Mouse (Mus musculus) hindbrain, embryonic 15.5 days (tissue): ENCODE results near the gene Med1. TPM values are rescaled to one million over a fixed set of nuclear protein-coding genes. Genes with fewer than 3 reads are reported as not detected.
"Not testable (repeated sequence)": the region's sequence is repeated elsewhere in the genome, so short reads cannot be mapped to it uniquely, and the experiment has no call there.

Source experiments
- ATAC-seq: fragments of 200-750 bp; cut with Nextera tagmentation; 2 replicates; pipeline ENCODE4 v1.8.0; 2017; ENCODE audit warnings: low read depth, moderate number of reproducible peaks, moderate TSS enrichment; ENCODE audit not compliant: low FRiP score
- H3K27ac ChIP-seq: fragments of 300-500 bp; sonication (generic); replicated peaks from 2 replicates; pipeline ENCODE4 v1.5.1; 2015; ENCODE audit warnings: mild to moderate bottlenecking, inconsistent platforms
- H3K27me3 ChIP-seq: fragments of 300-500 bp; sonication (generic); 2 replicates; pipeline ENCODE4 v1.6.1; 2015; ENCODE audit warnings: control low read depth, inconsistent platforms
- H3K36me3 ChIP-seq: fragments of 300-500 bp; sonication (generic); 2 replicates; pipeline ENCODE4 v1.6.1; 2015; ENCODE audit warnings: control low read depth, inconsistent platforms
- H3K4me1 ChIP-seq: fragments of 300-500 bp; sonication (generic); replicated peaks from 2 replicates; pipeline ENCODE4 v1.6.1; 2015; ENCODE audit warnings: control low read depth, inconsistent platforms
- H3K4me2 ChIP-seq: fragments of 300-500 bp; sonication (generic); 2 replicates; pipeline ENCODE4 v1.6.1; 2015; ENCODE audit warnings: moderate library complexity, mild to moderate bottlenecking, inconsistent platforms
- H3K4me3 ChIP-seq: fragments of 300-500 bp; sonication (generic); 2 replicates; pipeline ENCODE4 v1.5.1; 2015; ENCODE audit warnings: mild to moderate bottlenecking, inconsistent platforms
- H3K9ac ChIP-seq: fragments of 300-500 bp; sonication (generic); 2 replicates; pipeline ENCODE4 v1.6.1; 2015; ENCODE audit warnings: inconsistent platforms
- H3K9me3 ChIP-seq: fragments of 300-500 bp; sonication (generic); 2 replicates; pipeline ENCODE4 v1.6.1; 2016; ENCODE audit warnings: control low read depth, inconsistent platforms
- WGBS: fragments of 180-500 bp; shearing (Covaris S2); methylation state at CpG from one replicate; pipeline ENCODE4 v1.1.7; 2015; 5-methylcytosine and 5-hydroxymethylcytosine counted together
- polyA plus RNA-seq: library from polyadenylated mRNA; unstranded; fragments of >200 nt; fragmentation: Nextera tagmentation; extraction: Ambion mirVana; gene quantifications from 2 replicates; pipeline ENCODE4 v1.2.1, GENCODE M21; 2015

The Med1 gene
- 55.3 and 56.0 TPM in 2 replicates for polyA plus RNA-seq

DNA sequence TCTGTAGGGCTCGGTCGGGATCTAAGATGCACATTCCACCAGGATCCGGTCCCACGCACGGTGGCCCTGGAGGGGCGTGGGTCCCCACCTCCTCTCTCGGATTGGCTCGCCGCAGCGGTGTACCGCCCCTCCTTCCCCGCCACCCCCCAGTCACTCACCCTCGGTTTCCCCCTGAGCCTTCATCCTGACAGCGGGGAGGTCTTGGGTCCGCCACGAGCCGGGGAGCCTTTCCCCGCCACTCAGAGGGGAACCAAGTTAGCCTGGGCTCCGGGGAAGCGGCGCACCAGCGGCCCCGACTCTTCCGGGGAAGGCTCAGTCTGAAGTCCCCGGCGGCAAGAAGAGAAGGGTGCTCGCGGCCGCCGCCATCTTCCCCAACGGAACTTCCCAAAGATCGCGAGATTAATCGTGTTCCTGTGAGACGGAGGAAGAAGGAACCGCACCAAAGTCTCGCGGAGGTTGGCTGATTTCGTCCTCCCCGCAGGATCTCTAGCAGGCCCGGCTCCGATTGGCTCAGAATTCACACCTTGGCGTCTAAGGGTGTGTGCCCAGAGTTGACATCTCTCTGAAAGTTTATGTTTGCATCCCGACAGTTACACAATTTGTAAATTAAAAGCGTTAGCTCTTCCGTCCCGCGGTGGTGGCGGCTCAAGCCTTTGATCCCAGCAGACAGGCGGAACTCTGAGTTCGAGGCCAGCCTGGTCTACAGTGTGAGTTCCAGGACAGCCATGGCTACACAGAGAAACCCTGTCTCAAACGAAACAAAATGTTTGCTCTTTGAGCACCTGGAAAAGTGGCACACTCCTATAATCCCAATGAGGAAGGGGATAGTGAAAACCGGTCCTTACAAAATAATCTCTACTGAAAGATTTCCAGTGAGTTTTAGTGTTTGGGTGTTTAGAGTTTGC lies at the start of gene Med1:
Med1 (minus strand) TSS at position 393 of the 905 bp plus-strand sequence.
- no peaks in the 10 kb centered on the region for H3K27me3 ChIP-seq
- H3K4me1 ChIP-seq, result peaks cover 23% of the 10 kb centered on the region
- peak within 1 kb of the TSS; percentile 92 for H3K27ac ChIP-seq
- peak within 1 kb of the TSS; percentile 76 for H3K4me3 ChIP-seq
- H3K4me2 ChIP-seq, result peak within 1 kb of the TSS; percentile 73
- under 1% methylated on average over 53 of the region's 53 CpGs for WGBS
- peak within 1 kb of the TSS; percentile 66 for H3K9ac ChIP-seq
- no peaks in the 10 kb centered on the region for H3K9me3 ChIP-seq
- H3K36me3 ChIP-seq, result peaks cover 12% of the 10 kb centered on the region
- peak; percentile 97 for ATAC-seq

GRCm38 (mm10) chr11:98238995-98239394 lies 45.9 kb upstream of the Med1 start:
- Histone ChIP-seq H3K9ac (no peak overlapping the region), H3K27me3 (no peaks in the 10 kb centered on the region), H3K9me3 (no peaks in the 10 kb centered on the region), H3K4me1 (no peaks in the 10 kb centered on the region), H3K27ac (no peak overlapping the region), H3K4me3 (no peak overlapping the region), H3K4me2 (no peak overlapping the region), H3K36me3 (peaks cover 73% of the 10 kb centered on the region)
- 97% methylated on average over 3 of the region's 3 CpGs for WGBS
- no peak for ATAC-seq

DNA sequence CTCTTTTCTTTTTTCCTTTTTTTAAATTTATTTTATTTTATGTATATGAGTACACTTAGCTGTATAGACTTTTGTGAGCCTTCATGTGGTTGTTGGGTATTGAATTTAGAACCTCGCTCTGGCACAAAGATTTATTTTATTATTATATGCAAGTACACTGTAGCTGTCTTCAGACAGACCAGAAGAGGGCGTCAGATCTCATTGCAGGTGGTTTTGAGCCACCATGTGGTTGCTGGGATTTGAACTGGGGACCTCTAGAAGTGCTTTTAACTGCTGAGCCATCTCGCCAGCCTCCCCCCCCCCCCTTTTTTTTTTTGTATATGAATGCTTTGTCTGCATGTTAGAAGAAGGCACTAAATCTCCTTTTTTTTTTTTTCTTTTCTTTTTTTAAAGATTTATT lies 45.3 kb upstream of the Med1 start:
- H3K36me3 ChIP-seq, result peaks cover 71% of the 10 kb centered on the region

GRCm38 (mm10) chr11:98226349-98226748 lies 33.3 kb upstream of the Med1 start:
- Histone ChIP-seq H3K9me3 (no peaks in the 10 kb centered on the region), H3K27me3 (no peaks in the 10 kb centered on the region), H3K9ac (no peak overlapping the region), H3K4me2 (no peak overlapping the region), H3K4me3 (no peak overlapping the region), H3K27ac (no peak overlapping the region), H3K36me3 (peaks cover 70% of the 10 kb centered on the region), H3K4me1 (no peaks in the 10 kb centered on the region)
- 95% methylated on average over 1 of the region's 1 CpGs for WGBS
- no peak for ATAC-seq

More for the DNA sequence above, 45.3 kb upstream of the Med1 start:
- Histone ChIP-seq H3K4me2 (no peak overlapping the region), H3K27ac (no peak overlapping the region), H3K4me1 (no peaks in the 10 kb centered on the region), H3K9ac (no peak overlapping the region), H3K9me3 (no peaks in the 10 kb centered on the region), H3K27me3 (no peaks in the 10 kb centered on the region), H3K4me3 (no peak overlapping the region)
- WGBS, result 76% methylated on average over 3 of the region's 3 CpGs
- no peak for ATAC-seq

GRCm38 (mm10) chr11:98213311-98213710 lies 20.2 kb upstream of the Med1 start:
- Histone ChIP-seq H3K36me3 (peaks cover 39% of the 10 kb centered on the region), H3K27ac (no peak overlapping the region), H3K9ac (no peak overlapping the region), H3K4me1 (0 out of 2 replicates have a peak, but pooled peaks cover under 1% of the 10 kb centered on the region), H3K27me3 (no peaks in the 10 kb centered on the region), H3K4me3 (no peak overlapping the region), H3K9me3 (no peaks in the 10 kb centered on the region), H3K4me2 (no peak overlapping the region)
- WGBS, result 95% methylated on average over 1 of the region's 1 CpGs
- no peak for ATAC-seq

DNA sequence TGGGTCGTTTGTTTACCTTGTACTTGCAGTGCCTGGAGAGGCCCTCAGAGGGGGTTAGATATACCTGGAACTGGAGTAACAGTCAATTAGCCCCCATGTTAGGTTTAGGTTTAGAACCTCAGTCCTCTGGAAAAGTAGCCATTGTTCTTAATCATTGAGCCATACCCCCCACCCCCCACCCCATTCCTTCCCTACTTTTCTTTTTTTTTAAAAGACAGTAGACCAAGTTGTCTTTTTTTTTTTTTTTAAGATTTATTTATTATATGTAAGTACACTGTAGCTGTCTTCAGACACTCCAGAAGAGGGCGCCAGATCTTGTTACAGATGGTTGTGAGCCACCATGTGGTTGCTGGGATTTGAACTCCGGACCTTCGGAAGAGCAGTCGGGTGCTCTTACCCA lies 16.6 kb upstream of the Med1 start:
- Histone ChIP-seq H3K36me3 (peaks cover 30% of the 10 kb centered on the region), H3K4me1 (peaks cover 27% of the 10 kb centered on the region)
- H3K27me3 ChIP-seq, H3K27ac ChIP-seq, H3K9me3 ChIP-seq, H3K4me3 ChIP-seq, H3K9ac ChIP-seq, H3K4me2 ChIP-seq, ATAC-seq: not testable (repeated sequence)
- WGBS, result 86% methylated on average over 5 of the region's 5 CpGs

DNA sequence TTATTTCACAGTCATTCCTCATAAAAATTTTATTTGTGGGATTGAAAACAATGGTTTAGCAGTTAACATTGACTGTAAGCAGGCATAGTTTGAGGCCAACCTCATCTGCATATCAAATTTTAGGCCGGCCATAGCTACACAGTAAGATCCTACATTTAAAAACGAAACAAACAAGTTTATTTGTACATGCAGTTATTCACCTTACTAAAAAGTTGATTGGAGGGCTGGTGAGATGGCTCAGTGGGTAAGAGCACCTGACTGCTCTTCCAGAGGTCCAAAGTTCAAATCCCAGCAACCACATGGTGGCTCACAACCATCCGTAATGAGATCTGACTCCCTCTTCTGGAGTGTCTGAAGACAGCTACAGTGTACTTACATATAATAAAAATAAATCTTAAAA lies 13.2 kb upstream of the Med1 start:
- not testable (repeated sequence) for ATAC-seq

GRCm38 (mm10) chr11:98205463-98205862 lies 12.4 kb upstream of the Med1 start:
- peak overlapping the region; percentile 49 for H3K4me2 ChIP-seq
- H3K27me3 ChIP-seq, result no peaks in the 10 kb centered on the region
- 0 out of 2 replicates have a peak overlapping the region, but pooled peaks have one; percentile 15 for H3K4me3 ChIP-seq
- H3K9ac ChIP-seq, result no peak overlapping the region
- no peak overlapping the region for H3K27ac ChIP-seq
- no peaks in the 10 kb centered on the region for H3K9me3 ChIP-seq
- peaks cover 9% of the 10 kb centered on the region for H3K36me3 ChIP-seq
- ATAC-seq, result no peak
- peaks cover 36% of the 10 kb centered on the region for H3K4me1 ChIP-seq

More for the DNA sequence above, 13.2 kb upstream of the Med1 start:
- H3K9me3 ChIP-seq, H3K4me3 ChIP-seq, H3K27ac ChIP-seq, H3K27me3 ChIP-seq, H3K9ac ChIP-seq: not testable (repeated sequence)
- 83% methylated on average over 3 of the region's 3 CpGs for WGBS
- peaks cover 16% of the 10 kb centered on the region for H3K36me3 ChIP-seq
- H3K4me2 ChIP-seq, result peak overlapping the region; percentile 49
- H3K4me1 ChIP-seq, result peaks cover 36% of the 10 kb centered on the region

DNA sequence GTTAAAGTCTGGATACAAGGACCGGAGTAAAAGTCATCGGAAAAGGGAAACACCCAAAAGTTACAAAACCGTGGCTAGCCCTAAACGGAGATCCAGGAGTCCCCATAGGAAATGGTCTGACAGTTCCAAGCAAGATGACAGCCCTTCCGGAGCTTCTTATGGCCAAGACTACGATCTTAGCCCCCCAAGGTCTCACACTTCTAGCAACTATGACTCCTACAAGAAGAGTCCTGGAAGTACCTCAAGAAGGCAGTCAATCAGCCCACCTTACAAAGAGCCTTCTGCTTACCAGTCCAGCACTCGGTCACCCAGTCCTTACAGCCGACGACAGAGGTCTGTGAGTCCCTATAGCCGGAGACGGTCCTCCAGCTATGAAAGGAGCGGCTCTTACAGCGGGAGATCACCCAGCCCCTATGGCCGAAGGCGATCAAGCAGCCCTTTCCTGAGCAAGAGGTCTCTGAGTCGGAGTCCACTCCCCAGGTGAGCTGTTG lies 10.9 kb upstream of the Med1 start:
- WGBS, result under 1% methylated on average over 16 of the region's 16 CpGs
- Histone ChIP-seq H3K4me2 (peak overlapping the region; percentile 80), H3K36me3 (0 out of 2 replicates have a peak, but pooled peaks cover 3% of the 10 kb centered on the region), H3K27ac (no peak overlapping the region; the same call in 1 of the 2 replicates), H3K27me3 (no peaks in the 10 kb centered on the region), H3K4me3 (peak overlapping the region; percentile 91), H3K4me1 (peaks cover 36% of the 10 kb centered on the region), H3K9ac (peak overlapping the region; percentile 99), H3K9me3 (no peaks in the 10 kb centered on the region)
- ATAC-seq, result no peak

DNA sequence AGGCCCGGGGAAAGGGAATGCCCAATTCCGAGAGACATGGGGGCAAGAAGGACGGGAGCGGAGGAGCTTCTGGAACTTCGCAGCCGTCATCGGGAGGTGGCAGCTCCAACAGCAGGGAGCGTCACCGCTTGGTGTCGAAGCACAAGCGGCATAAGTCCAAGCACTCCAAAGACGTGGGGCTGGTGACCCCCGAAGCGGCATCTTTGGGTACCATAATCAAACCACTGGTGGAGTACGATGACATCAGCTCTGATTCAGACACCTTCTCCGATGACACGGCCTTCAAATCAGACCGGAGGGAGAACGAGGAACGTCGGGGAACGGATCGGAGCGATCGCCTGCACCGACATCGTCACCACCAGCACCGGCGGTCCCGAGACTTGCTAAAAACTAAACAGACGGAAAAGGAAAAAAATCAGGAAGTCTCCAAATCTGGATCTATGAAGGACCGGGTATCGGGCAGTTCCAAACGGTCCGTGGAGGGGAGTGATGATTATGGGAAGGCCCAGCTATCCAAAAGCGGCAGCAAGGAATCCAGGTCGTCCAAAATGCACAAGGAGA lies 10.3 kb upstream of the Med1 start:
- peak overlapping the region; percentile 80 for H3K4me2 ChIP-seq
- ATAC-seq, result peak; percentile 71; the same call in 1 of the 2 replicates
- under 1% methylated on average over 37 of the region's 37 CpGs for WGBS
- 0 out of 2 replicates have a peak, but pooled peaks cover 3% of the 10 kb centered on the region for H3K36me3 ChIP-seq
- no peaks in the 10 kb centered on the region for H3K9me3 ChIP-seq
- H3K9ac ChIP-seq, result peak overlapping the region; percentile 99
- H3K27me3 ChIP-seq, result no peaks in the 10 kb centered on the region
- H3K4me1 ChIP-seq, result peaks cover 36% of the 10 kb centered on the region
- H3K27ac ChIP-seq, result peak overlapping the region; percentile 97
- H3K4me3 ChIP-seq, result peak overlapping the region; percentile 91

DNA sequence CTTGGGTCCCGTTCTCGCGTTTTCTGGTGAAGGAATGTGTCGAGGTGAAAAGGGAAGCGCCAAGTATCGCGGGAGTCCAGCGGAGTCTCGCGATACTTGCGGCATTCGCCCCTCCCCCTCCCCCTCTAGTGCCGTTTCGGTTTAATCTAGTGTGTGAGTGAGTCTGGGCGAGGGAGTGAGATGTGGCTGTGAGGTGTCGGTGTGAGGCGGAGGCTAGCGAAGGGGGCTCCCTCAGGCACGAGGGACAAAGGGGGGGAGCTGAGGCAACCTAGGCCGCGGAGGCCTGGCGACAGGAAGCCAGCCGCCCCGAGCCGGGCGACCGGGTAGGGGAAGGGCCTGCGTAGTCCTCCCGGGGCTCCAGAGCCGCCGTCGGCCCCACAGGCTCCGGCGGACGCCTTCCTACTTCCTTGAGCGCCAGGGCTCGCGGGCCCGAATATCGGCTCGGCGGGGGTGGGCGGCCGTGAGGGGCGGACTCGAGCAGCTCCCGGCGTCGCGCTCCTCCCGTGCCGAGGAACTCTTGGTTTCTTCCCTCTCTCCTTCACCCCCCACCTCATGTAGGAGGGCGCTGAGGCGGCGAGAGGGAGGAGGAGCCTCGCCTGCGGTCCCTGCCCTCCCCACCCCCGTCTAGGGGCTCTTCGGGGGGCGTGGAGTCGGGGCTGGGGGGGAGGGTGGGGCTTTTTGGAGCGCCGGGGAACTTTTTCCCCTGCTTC lies 9.7 kb upstream of the Med1 start, which contains the start of gene Cdk12:
Cdk12 (plus strand) TSS at position 419 of the 710 bp plus-strand sequence.
- H3K4me3 ChIP-seq, result peak within 1 kb of the TSS; percentile 91

More for the DNA sequence above, 9.7 kb upstream of the Med1 start, which contains the start of gene Cdk12:
- H3K36me3 ChIP-seq, result no peaks in the 10 kb centered on the region
- H3K27ac ChIP-seq, result peak within 1 kb of the TSS; percentile 97
- WGBS, result under 1% methylated on average over 61 of the region's 63 CpGs
- H3K4me2 ChIP-seq, result peak within 1 kb of the TSS; percentile 80
- H3K9ac ChIP-seq, result peak within 1 kb of the TSS; percentile 99
- H3K9me3 ChIP-seq, result no peaks in the 10 kb centered on the region
- ATAC-seq, result peak; percentile 94
- no peaks in the 10 kb centered on the region for H3K27me3 ChIP-seq
- peaks cover 31% of the 10 kb centered on the region for H3K4me1 ChIP-seq
